Mouse (Mus musculus) lung, postnatal 0 days (tissue): ENCODE data around the gene Stk10. TPM values are rescaled to one million over a fixed set of nuclear protein-coding genes. Genes with fewer than 3 reads are reported as not detected.

Source experiments
- ATAC-seq: fragments of 200-750 bp; cut with Nextera tagmentation; 2 replicates; pipeline ENCODE4 v1.8.0; 2017; ENCODE audit warnings: moderate library complexity
- DNase-seq: peaks from one replicate; pipeline ENCODE4 v3.0.0-alpha.2; 2016; ENCODE audit warnings: low spot score
- H3K27ac ChIP-seq: fragments of 300-500 bp; sonication (generic); 2 replicates; pipeline ENCODE4 v1.5.1; 2014; ENCODE audit warnings: antibody characterized with exemption, mild to moderate bottlenecking, low read length, mixed read lengths
- H3K27me3 ChIP-seq: fragments of 300-500 bp; sonication (generic); replicated peaks from 2 replicates; pipeline ENCODE4 v1.6.1; 2014; ENCODE audit warnings: low read length, mixed read lengths; ENCODE audit not compliant: insufficient read depth
- H3K36me3 ChIP-seq: fragments of 300-500 bp; sonication (generic); 2 replicates; pipeline ENCODE4 v1.6.1; 2014; ENCODE audit warnings: low read length, mixed read lengths; ENCODE audit not compliant: insufficient read depth
- H3K4me1 ChIP-seq: fragments of 300-500 bp; sonication (generic); 2 replicates; pipeline ENCODE4 v1.6.1; 2014; ENCODE audit warnings: antibody characterized with exemption, low read depth, low read length, mixed read lengths; ENCODE audit not compliant: insufficient read depth
- H3K4me2 ChIP-seq: fragments of 300-500 bp; sonication (generic); replicated peaks from 2 replicates; pipeline ENCODE4 v1.6.1; 2014; ENCODE audit warnings: low read depth, mild to moderate bottlenecking, low read length, moderate library complexity, mixed read lengths
- H3K4me3 ChIP-seq: fragments of 300-500 bp; sonication (generic); 2 replicates; pipeline ENCODE4 v1.5.1; 2014; ENCODE audit warnings: low read depth, low read length
- H3K9ac ChIP-seq: fragments of 300-500 bp; sonication (generic); replicated peaks from 2 replicates; pipeline ENCODE4 v1.6.1; 2014; ENCODE audit warnings: low read depth, mild to moderate bottlenecking
- H3K9me3 ChIP-seq: fragments of 300-500 bp; sonication (generic); 2 replicates; pipeline ENCODE4 v1.6.1; 2016; ENCODE audit warnings: low read length, mixed read lengths
- CTCF ChIP-seq: IDR thresholded peaks from 2 replicates; pipeline ENCODE4 v1.5.1; 2016; ENCODE audit warnings: antibody characterized with exemption, mild to moderate bottlenecking
- EP300 ChIP-seq: IDR thresholded peaks from 2 replicates; pipeline ENCODE4 v1.6.1; 2016; ENCODE audit warnings: antibody characterized with exemption, mild to moderate bottlenecking, control low read depth
- whole genome bisulfite sequencing: fragments of 180-500 bp; shearing (Covaris S2); extraction: QIAGEN DNeasy Blood & Tissue Kit; methylation state at CpG from one replicate; pipeline ENCODE4 v1.1.7; 2014; 5-methylcytosine and 5-hydroxymethylcytosine counted together
- polyA plus RNA-seq: library from polyadenylated mRNA; unstranded; fragments of >200 nt; fragmentation: Nextera tagmentation; extraction: Ambion mirVana; gene quantifications from 2 replicates; pipeline ENCODE4 v1.2.1, GENCODE M21; 2015

Gene Stk10
- polyA plus RNA-seq, 1 experiment from 2014 or later: 1.9 TPM

- Histone ChIP-seq H3K9ac (no peak overlapping the region), H3K36me3 (no peaks in the 10 kb centered on the region), H3K9me3 (no peaks in the 10 kb centered on the region), H3K27ac (no peak overlapping the region), H3K4me2 (no peak overlapping the region), H3K27me3 (no peaks in the 10 kb centered on the region), H3K4me3 (no peak overlapping the region), H3K4me1 (peaks cover 11% of the 10 kb centered on the region; the same call in 1 of the 2 replicates)
- ATAC-seq (no peak), DNase-seq (no peak)
- TF ChIP-seq CTCF (no peak), EP300 (no peak)
- 84% methylated on average over 12 of the region's 12 CpGs for WGBS
These were observed 12.5 kb downstream of the Stk10 start for GRCm38 (mm10) chr11:32545605-32546004.

- Histone ChIP-seq H3K4me1 (peaks cover 11% of the 10 kb centered on the region; the same call in 1 of the 2 replicates), H3K27ac (no peak overlapping the region), H3K36me3 (no peaks in the 10 kb centered on the region), H3K4me3 (no peak overlapping the region), H3K27me3 (no peaks in the 10 kb centered on the region), H3K9me3 (no peaks in the 10 kb centered on the region), H3K9ac (no peak overlapping the region), H3K4me2 (no peak overlapping the region)
- DNase-seq: peak; percentile 59
- no peak for TF ChIP-seq EP300
- TF ChIP-seq CTCF: no peak
- ATAC-seq: peak; percentile 25
- WGBS: 6% methylated on average over 5 of the region's 5 CpGs
These were observed 13.4 kb downstream of the Stk10 start for GRCm38 (mm10) chr11:32546483-32546882.

GRCm38 (mm10) chr11:32547391-32547947 is 14.4 kb downstream of the Stk10 start:
- no peaks in the 10 kb centered on the region for H3K9me3 ChIP-seq
- no peaks in the 10 kb centered on the region for H3K27me3 ChIP-seq
- peaks cover 15% of the 10 kb centered on the region; the same call in 1 of the 2 replicates for H3K4me1 ChIP-seq
- H3K9ac ChIP-seq: no peak overlapping the region
- no peak overlapping the region for H3K4me2 ChIP-seq
- no peaks in the 10 kb centered on the region for H3K36me3 ChIP-seq
- H3K27ac ChIP-seq: no peak overlapping the region
- WGBS: 64% methylated on average over 10 of the region's 10 CpGs
- no peak overlapping the region for H3K4me3 ChIP-seq
- ATAC-seq (no peak), DNase-seq (no peak)
- no peak for TF ChIP-seq EP300
- no peak for TF ChIP-seq CTCF

DNA sequence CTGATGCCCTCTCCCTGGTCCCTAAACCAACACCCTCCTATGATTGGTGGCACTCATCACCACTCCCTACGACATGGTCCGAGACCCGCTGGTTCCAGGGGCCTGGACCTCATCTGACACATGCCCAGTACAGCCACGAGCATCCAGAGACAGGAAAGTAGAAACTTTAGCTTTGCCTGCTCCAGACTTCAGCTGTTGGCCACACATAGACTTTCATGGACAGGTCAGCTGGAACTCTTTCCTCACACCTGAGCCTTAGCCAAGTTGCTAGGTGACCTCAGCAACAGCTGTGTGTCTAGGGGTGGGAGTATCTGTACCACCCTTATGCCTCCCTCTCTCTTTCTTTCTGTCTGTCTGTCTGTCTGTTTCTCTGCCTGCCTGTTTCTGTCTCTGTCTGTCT is 15.1 kb downstream of the Stk10 start:
- 55% methylated on average over 4 of the region's 4 CpGs for WGBS
- H3K9ac ChIP-seq: no peak overlapping the region
- ATAC-seq: peak; percentile 55
- H3K27me3 ChIP-seq: no peaks in the 10 kb centered on the region
- H3K9me3 ChIP-seq: no peaks in the 10 kb centered on the region
- peak; percentile 64 for DNase-seq
- no peak overlapping the region for H3K4me3 ChIP-seq
- H3K4me2 ChIP-seq: no peak overlapping the region
- H3K27ac ChIP-seq: no peak overlapping the region
- H3K4me1 ChIP-seq: peaks cover 20% of the 10 kb centered on the region; the same call in 1 of the 2 replicates
- H3K36me3 ChIP-seq: no peaks in the 10 kb centered on the region
- TF ChIP-seq EP300: peak; percentile 50; the same call in 1 of the 2 replicates
- TF ChIP-seq CTCF: no peak

DNA sequence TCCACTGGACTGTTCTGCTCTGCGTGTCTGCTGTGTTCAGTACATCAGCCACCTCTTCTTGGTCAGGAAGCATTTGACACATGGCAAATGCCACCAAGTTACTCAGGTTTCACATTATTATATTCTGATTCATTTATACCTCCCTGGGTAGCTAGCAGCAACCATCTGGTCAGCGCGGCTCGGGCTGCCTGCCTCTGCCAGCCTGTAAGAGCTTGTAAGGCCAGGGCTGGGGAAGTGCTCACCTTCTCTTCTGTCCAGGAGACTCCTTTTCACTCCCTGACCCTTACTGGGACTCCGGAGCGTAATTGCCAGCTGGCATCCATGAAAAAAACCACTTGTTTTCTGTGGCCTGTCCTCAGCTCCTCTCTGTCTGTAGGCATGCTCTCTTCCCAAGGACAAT is 16.1 kb downstream of the Stk10 start:
- Histone ChIP-seq H3K36me3 (no peaks in the 10 kb centered on the region), H3K4me2 (no peak overlapping the region), H3K27ac (no peak overlapping the region), H3K9me3 (no peaks in the 10 kb centered on the region), H3K27me3 (no peaks in the 10 kb centered on the region), H3K4me1 (peaks cover 21% of the 10 kb centered on the region; the same call in 1 of the 2 replicates), H3K9ac (no peak overlapping the region), H3K4me3 (no peak overlapping the region)
- DNase-seq (no peak), ATAC-seq (no peak)
- WGBS: 75% methylated on average over 6 of the region's 6 CpGs
- TF ChIP-seq CTCF (no peak), EP300 (no peak)

GRCm38 (mm10) chr11:32550102-32550501 is 17.0 kb downstream of the Stk10 start:
- Histone ChIP-seq H3K9ac (no peak overlapping the region), H3K4me1 (peaks cover 19% of the 10 kb centered on the region; the same call in 1 of the 2 replicates), H3K36me3 (no peaks in the 10 kb centered on the region), H3K4me3 (no peak overlapping the region), H3K9me3 (no peaks in the 10 kb centered on the region), H3K27me3 (no peaks in the 10 kb centered on the region), H3K4me2 (no peak overlapping the region), H3K27ac (no peak overlapping the region)
- TF ChIP-seq EP300: no peak
- DNase-seq (no peak), ATAC-seq (no peak)
- 85% methylated on average over 4 of the region's 4 CpGs for WGBS
